Mouse (Mus musculus) forebrain, embryonic 13.5 days (tissue): ENCODE data around the gene Notch1. TPM values are rescaled to one million over a fixed set of nuclear protein-coding genes. Genes with fewer than 3 reads are reported as not detected.
A peak's percentile ranks its signal among the peaks of the same experiment; 100 is the strongest.

ENCODE experiments used
- ATAC-seq: fragments of 200-750 bp; cut with Nextera tagmentation; 2 replicates; pipeline ENCODE4 v1.8.0; 2017
- H3K27ac ChIP-seq: fragments of 300-500 bp; sonication (generic); 2 replicates; pipeline ENCODE4 v1.5.1; 2015; ENCODE audit warnings: inconsistent platforms, mild to moderate bottlenecking, moderate library complexity
- H3K27me3 ChIP-seq: fragments of 300-500 bp; sonication (generic); 2 replicates; pipeline ENCODE4 v1.6.1; 2015; ENCODE audit warnings: mild to moderate bottlenecking, inconsistent platforms
- H3K36me3 ChIP-seq: fragments of 300-500 bp; sonication (generic); 2 replicates; pipeline ENCODE4 v1.6.1; 2015; ENCODE audit warnings: mild to moderate bottlenecking, inconsistent platforms; ENCODE audit not compliant: poor library complexity, severe bottlenecking
- H3K4me1 ChIP-seq: fragments of 300-500 bp; sonication (generic); 2 replicates; pipeline ENCODE4 v1.6.1; 2015; ENCODE audit warnings: inconsistent platforms
- H3K4me2 ChIP-seq: fragments of 300-500 bp; sonication (generic); 2 replicates; pipeline ENCODE4 v1.6.1; 2015; ENCODE audit warnings: inconsistent platforms, mild to moderate bottlenecking, moderate library complexity
- H3K4me3 ChIP-seq: fragments of 300-500 bp; sonication (generic); 2 replicates; pipeline ENCODE4 v1.5.1; 2015; ENCODE audit warnings: mild to moderate bottlenecking, inconsistent platforms
- H3K9ac ChIP-seq: fragments of 300-500 bp; sonication (generic); 2 replicates; pipeline ENCODE4 v1.6.1; 2015; ENCODE audit warnings: mild to moderate bottlenecking, inconsistent platforms
- H3K9me3 ChIP-seq: fragments of 300-500 bp; sonication (generic); replicated peaks from 2 replicates; pipeline ENCODE4 v1.6.1; 2016; ENCODE audit warnings: inconsistent platforms
- WGBS: fragments of 180-500 bp; shearing (Covaris S2); methylation state at CpG from one replicate; pipeline ENCODE4 v1.1.7; 2015; 5-methylcytosine and 5-hydroxymethylcytosine counted together
- polyA plus RNA-seq: library from polyadenylated mRNA; unstranded; fragments of >200 nt; fragmentation: Nextera tagmentation; extraction: Ambion mirVana; gene quantifications from 2 replicates; pipeline ENCODE4 v1.2.1, GENCODE M21; 2015

Gene Notch1
- polyA plus RNA-seq, 1 experiment from 2014 or later = 28.1 TPM

DNA sequence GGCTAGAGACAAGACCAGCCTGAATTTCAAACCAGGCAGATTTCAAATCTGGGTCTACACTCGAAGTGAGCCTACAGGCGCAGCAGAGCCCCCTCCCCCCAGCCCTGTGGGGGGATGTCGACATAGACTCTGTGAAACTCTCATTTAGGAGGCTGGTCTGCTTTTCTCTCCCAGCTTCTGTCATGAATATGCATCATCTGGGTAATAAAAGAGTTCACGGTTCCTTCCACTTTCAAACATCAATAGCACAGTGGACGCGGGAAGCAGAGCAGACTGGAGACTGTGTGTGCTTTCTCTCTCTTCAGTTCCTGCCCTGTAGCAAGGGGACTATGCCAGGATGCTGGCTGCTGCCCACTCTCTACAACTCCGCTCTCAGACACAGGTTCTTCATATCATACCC is 30.8 kb downstream of the Notch1 start:
- peak overlapping the region; percentile 21 for H3K4me3 ChIP-seq
- peak overlapping the region; percentile 58 for H3K4me2 ChIP-seq
- ATAC-seq = peak; percentile 76
- no peaks in the 10 kb centered on the region for H3K9me3 ChIP-seq
- peak overlapping the region; percentile 62 for H3K9ac ChIP-seq
- peaks cover 46% of the 10 kb centered on the region for H3K36me3 ChIP-seq
- no peaks in the 10 kb centered on the region for H3K27me3 ChIP-seq
- H3K27ac ChIP-seq = peak overlapping the region; percentile 99
- 5% methylated on average over 7 of the region's 7 CpGs for WGBS
- peaks cover 89% of the 10 kb centered on the region for H3K4me1 ChIP-seq

- Histone ChIP-seq H3K27me3 (no peaks in the 10 kb centered on the region), H3K36me3 (peaks cover 50% of the 10 kb centered on the region), H3K9me3 (no peaks in the 10 kb centered on the region), H3K4me1 (peaks cover 85% of the 10 kb centered on the region), H3K27ac (peak overlapping the region; percentile 99), H3K4me2 (peak overlapping the region; percentile 58), H3K4me3 (peak overlapping the region; percentile 21), H3K9ac (peak overlapping the region; percentile 45)
- ATAC-seq = peak; percentile 65
- 21% methylated on average over 9 of the region's 9 CpGs for WGBS
These were observed 31.2 kb downstream of the Notch1 start for GRCm38 (mm10) chr2:26485278-26485677.

DNA sequence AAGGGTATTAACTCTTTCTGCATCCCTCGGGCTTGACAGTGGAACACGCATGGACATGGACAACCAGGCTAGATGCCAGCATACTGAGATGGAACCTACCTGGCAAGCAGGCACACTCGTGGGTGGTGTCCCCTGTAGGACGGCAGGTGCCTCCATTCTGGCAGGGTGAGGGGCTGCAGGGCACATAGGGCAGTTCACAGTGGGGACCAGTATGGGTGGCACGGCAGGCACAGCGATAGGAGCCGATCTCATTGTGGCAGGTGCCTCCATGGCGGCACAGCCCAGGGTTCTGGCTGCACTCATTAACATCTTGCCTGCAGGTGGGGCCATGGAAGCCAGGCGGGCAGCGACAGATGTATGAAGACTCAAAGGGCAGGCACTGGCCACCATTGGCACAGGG is 32.3 kb downstream of the Notch1 start:
- no peaks in the 10 kb centered on the region for H3K27me3 ChIP-seq
- H3K27ac ChIP-seq = peak overlapping the region; percentile 99
- peaks cover 85% of the 10 kb centered on the region for H3K4me1 ChIP-seq
- ATAC-seq = no peak
- H3K9me3 ChIP-seq = no peaks in the 10 kb centered on the region
- 81% methylated on average over 10 of the region's 10 CpGs for WGBS
- peak overlapping the region; percentile 58; the same call in 1 of the 2 replicates for H3K4me2 ChIP-seq
- H3K9ac ChIP-seq = peak overlapping the region; percentile 37; the same call in 1 of the 2 replicates
- peaks cover 61% of the 10 kb centered on the region for H3K36me3 ChIP-seq
- H3K4me3 ChIP-seq = no peak overlapping the region

DNA sequence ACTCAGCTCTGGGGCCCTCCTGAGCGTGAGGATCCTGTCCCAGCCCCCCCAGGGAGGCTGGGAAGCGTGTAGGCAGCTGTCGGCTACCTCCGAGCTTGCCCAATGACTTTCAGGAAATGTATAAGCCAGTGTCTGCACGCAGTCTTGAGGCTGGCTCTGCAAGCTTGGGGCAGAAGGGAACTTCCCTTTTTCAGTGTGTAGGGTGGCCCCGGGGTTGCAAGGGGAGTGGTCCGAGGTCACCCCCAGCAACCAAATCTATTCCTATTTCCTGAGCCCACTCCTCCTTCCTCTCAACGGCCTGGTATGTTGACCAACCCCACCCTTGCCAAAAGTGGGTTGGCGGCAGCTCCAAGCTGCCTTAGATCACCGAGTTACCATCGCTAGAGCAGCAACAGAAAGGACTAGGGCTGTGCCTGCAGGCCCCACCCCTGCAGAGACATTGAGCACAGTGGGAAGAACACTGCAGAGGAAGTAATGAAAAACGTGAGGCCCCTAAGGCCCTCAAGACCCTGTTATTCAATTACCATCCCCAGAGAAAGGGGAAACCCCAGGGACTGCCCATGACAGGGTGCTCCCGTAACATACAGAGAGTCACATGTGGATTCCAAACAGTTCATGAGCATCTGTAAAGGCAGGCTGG is 33.1 kb downstream of the Notch1 start:
- Histone ChIP-seq H3K4me1 (peaks cover 85% of the 10 kb centered on the region), H3K27me3 (no peaks in the 10 kb centered on the region), H3K9ac (peak overlapping the region; percentile 37), H3K4me2 (no peak overlapping the region), H3K9me3 (no peaks in the 10 kb centered on the region), H3K4me3 (no peak overlapping the region; the same call in 1 of the 2 replicates), H3K36me3 (peaks cover 69% of the 10 kb centered on the region), H3K27ac (peak overlapping the region; percentile 99)
- WGBS = 70% methylated on average over 13 of the region's 13 CpGs
- ATAC-seq = no peak

- no peak overlapping the region for H3K4me2 ChIP-seq
- H3K27me3 ChIP-seq = no peaks in the 10 kb centered on the region
- no peaks in the 10 kb centered on the region for H3K9me3 ChIP-seq
- peak overlapping the region; percentile 18; the same call in 1 of the 2 replicates for H3K9ac ChIP-seq
- 96% methylated on average over 3 of the region's 3 CpGs for WGBS
- peaks cover 80% of the 10 kb centered on the region for H3K4me1 ChIP-seq
- H3K4me3 ChIP-seq = no peak overlapping the region
- H3K27ac ChIP-seq = peak overlapping the region; percentile 99
- no peak for ATAC-seq
- H3K36me3 ChIP-seq = peaks cover 75% of the 10 kb centered on the region
These were observed 33.6 kb downstream of the Notch1 start for GRCm38 (mm10) chr2:26482824-26483223.

DNA sequence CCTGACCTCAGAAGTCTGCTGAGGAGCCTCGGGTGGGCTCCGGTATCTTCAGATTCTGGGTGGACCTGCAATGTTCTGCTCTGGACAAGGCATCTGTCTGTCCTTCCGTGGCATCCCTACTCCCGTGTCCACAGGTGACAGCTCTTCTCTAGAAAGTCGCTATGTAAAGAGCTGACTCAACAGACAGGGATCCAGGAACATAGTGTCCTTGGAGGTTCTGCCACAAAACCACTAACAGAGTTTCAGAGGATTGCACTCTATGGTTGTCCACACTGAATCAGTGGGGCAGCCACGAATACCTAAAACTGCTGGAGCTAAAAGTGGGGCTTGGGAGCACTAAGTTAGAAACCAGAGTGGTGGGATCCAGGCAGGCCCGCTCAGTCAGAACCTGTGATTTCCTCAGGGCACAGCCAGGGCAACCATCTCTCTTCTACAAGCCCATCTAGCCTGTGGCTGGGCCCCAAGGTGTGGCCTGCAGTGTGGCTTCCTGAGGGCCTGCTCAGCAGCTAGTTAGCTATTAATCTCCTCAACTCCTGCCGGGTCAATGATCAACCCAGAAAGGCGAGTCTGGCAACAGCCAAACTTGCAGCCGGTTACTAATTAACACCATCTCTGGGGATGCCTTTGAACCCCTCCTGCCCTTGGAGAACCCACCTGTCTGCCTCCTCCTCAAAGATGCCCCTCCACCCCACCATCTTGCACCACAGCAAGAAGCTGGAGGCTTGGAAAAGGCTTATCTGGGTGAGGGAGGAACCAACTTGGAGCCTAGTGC is 34.6 kb downstream of the Notch1 start:
- no peaks in the 10 kb centered on the region for H3K27me3 ChIP-seq
- H3K9ac ChIP-seq = peak overlapping the region; percentile 18
- no peak for ATAC-seq
- WGBS = 76% methylated on average over 10 of the region's 10 CpGs
- H3K4me3 ChIP-seq = no peak overlapping the region
- no peak overlapping the region for H3K4me2 ChIP-seq
- peak overlapping the region; percentile 99 for H3K27ac ChIP-seq
- no peaks in the 10 kb centered on the region for H3K9me3 ChIP-seq
- peaks cover 73% of the 10 kb centered on the region for H3K4me1 ChIP-seq
- H3K36me3 ChIP-seq = peaks cover 84% of the 10 kb centered on the region

- H3K27ac ChIP-seq = peak overlapping the region; percentile 99; the same call in 1 of the 2 replicates
- no peaks in the 10 kb centered on the region for H3K27me3 ChIP-seq
- no peak overlapping the region for H3K9ac ChIP-seq
- no peak overlapping the region for H3K4me3 ChIP-seq
- peaks cover 73% of the 10 kb centered on the region for H3K4me1 ChIP-seq
- 95% methylated on average over 12 of the region's 12 CpGs for WGBS
- H3K9me3 ChIP-seq = no peaks in the 10 kb centered on the region
- no peak overlapping the region for H3K4me2 ChIP-seq
- no peak for ATAC-seq
- H3K36me3 ChIP-seq = peaks cover 94% of the 10 kb centered on the region
These were observed 35.6 kb downstream of the Notch1 start for GRCm38 (mm10) chr2:26480911-26481310.

DNA sequence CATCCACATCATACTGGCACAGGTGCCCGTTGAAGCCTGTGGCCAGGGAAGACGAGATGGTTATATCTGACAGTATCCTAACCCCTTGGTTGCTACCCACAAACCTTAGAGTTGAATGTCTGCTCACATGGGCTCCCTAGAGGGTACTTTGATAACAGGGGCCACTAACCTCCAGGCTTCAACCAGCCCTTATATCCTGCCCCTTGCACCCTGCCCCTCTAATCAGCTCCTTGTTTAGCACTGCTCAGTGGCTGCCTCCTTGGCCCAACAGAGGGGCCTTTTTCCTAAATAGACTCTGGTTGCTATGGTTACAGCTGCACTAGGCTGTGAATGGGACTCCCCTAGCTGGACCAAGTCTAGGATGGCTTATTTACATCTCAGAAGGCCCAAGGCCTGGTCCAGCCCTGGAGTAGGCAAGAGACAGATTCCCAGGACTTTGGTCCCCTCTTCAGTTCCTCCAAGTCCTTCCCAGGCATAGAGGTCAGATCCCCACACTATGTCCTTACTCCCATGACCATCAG is 37.7 kb downstream of the Notch1 start:
- 66% methylated on average over 2 of the region's 2 CpGs for WGBS
- Histone ChIP-seq H3K27ac (peak overlapping the region; percentile 37), H3K9me3 (no peaks in the 10 kb centered on the region), H3K4me3 (no peak overlapping the region), H3K36me3 (peaks cover 100% of the 10 kb centered on the region), H3K4me1 (peaks cover 63% of the 10 kb centered on the region), H3K27me3 (no peaks in the 10 kb centered on the region), H3K4me2 (no peak overlapping the region), H3K9ac (no peak overlapping the region)
- ATAC-seq = peak; percentile 58; the same call in 1 of the 2 replicates

- Histone ChIP-seq H3K27ac (0 out of 2 replicates have a peak overlapping the region, but pooled peaks have one; percentile 88), H3K4me1 (peaks cover 55% of the 10 kb centered on the region), H3K9me3 (no peaks in the 10 kb centered on the region), H3K9ac (no peak overlapping the region), H3K4me2 (no peak overlapping the region), H3K36me3 (peaks cover 100% of the 10 kb centered on the region), H3K4me3 (no peak overlapping the region), H3K27me3 (no peaks in the 10 kb centered on the region)
- WGBS = 93% methylated on average over 7 of the region's 7 CpGs
- no peak for ATAC-seq
These were observed 38.6 kb downstream of the Notch1 start for GRCm38 (mm10) chr2:26477911-26478310.

- Histone ChIP-seq H3K4me1 (peaks cover 51% of the 10 kb centered on the region), H3K27ac (peak overlapping the region; percentile 88), H3K4me3 (no peak overlapping the region), H3K9me3 (no peaks in the 10 kb centered on the region), H3K36me3 (peaks cover 100% of the 10 kb centered on the region), H3K9ac (peak overlapping the region; percentile 49), H3K27me3 (no peaks in the 10 kb centered on the region), H3K4me2 (0 out of 2 replicates have a peak overlapping the region, but pooled peaks have one; percentile 4)
- whole genome bisulfite sequencing = 63% methylated on average over 13 of the region's 13 CpGs
- ATAC-seq = peak; percentile 73
These were observed 40.7 kb downstream of the Notch1 start for GRCm38 (mm10) chr2:26475505-26476430.

DNA sequence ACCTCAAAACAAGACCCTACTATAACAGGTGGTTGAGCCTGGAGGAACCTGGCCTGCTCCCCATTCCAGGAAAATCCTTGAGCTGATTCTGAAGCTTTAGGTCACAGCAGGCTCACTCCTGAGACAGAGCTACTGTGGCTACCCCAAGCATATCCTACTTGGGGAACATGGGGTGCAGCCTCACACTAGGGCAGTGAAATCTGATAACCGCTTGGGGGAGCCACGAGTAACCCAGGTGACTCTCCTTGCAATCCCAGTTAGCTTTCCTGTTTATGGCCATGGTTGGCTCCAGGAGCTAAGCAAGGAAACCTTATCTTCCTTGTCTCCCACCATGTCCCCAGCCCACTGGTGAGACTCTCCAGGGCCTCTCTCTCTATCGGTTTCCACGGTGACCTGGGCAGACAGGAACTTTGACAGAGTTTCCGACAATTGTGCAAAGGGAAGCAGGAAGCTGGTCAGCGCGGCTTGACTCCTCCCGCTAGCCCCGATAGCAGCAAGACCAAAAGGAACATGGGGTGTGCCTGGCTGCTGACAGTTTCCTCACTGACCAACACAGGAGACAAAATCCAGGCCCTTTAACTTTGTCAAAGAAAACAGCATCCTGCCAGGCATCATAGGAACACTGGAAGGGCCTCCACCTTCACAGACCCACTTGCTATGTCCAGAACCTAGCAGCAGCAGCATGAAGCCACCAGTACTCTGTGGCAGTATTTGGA is 41.5 kb downstream of the Notch1 start:
- H3K9ac ChIP-seq = peak overlapping the region; percentile 49; the same call in 1 of the 2 replicates
- H3K36me3 ChIP-seq = peaks cover 100% of the 10 kb centered on the region
- peak overlapping the region; percentile 88 for H3K27ac ChIP-seq
- no peaks in the 10 kb centered on the region for H3K9me3 ChIP-seq
- peaks cover 48% of the 10 kb centered on the region for H3K4me1 ChIP-seq
- no peak overlapping the region for H3K4me3 ChIP-seq
- ATAC-seq = no peak
- 38% methylated on average over 9 of the region's 9 CpGs for WGBS
- H3K27me3 ChIP-seq = no peaks in the 10 kb centered on the region
- H3K4me2 ChIP-seq = no peak overlapping the region
